Mouse (Mus musculus): ENCODE results near the gene Nhp2. TPM values are rescaled to one million over a fixed set of nuclear protein-coding genes. Genes with fewer than 3 reads are reported as not detected.

Nhp2 gene
- polyA plus RNA-seq (2012; rRNA removed): 55.5 and 66.5 TPM in 2 replicates

GRCm38 (mm10) chr11:51619409-51620060 lies at the start of gene Nhp2:
Nhp2 (plus strand) TSS chr11:51619735.
- DNase-seq (ENCODE audit: low read depth): peak; percentile 98

GRCm38 (mm10) chr11:51576454-51576853 lies 43.1 kb upstream of the Nhp2 start:
- no peak for DNase-seq (ENCODE audit: low read depth)

GRCm38 (mm10) chr11:51577587-51577986 lies 41.9 kb upstream of the Nhp2 start:
- DNase-seq (ENCODE audit: low read depth): no peak

DNA sequence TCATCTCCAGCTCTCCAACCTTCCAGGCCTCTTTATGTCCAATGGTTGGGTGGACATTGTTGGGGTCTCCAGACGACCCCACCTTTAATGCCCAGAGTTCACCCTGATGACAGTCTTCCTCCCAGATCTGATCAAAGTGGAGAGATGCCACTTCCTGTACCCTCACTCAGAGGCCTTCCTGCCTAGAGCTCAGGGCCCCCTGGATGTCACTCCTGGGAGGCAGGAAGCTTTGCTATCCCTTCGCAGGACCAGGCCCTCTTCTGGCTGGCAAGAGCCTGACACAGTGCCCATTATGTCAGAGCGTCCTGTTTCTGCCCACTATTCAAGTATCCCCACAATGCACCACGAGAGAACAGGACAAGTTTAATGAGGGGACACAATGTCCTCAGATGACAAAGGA lies 40.5 kb upstream of the Nhp2 start:
- no peak for DNase-seq (ENCODE audit: low read depth)

DNA sequence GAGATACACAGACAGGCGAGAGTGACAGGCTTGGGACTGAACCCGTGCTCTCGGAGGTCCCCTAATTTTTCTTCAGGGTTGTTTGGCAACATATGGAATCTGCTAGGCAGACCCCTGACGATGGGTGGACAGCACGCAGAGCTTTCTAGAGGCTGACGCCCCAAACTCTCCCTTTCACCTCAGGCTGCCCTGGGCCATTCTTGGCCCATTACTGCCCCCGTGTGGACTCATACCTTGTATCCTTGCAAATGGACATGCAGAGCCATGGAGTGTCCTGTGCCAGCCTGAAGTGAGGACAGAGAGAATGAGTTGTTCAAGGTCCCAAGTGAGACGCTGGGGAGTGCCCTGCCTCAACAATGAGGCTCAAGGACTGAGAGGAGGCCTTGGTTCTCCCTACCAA lies 36.8 kb upstream of the Nhp2 start:
- DNase-seq (ENCODE audit: low read depth): no peak

GRCm38 (mm10) chr11:51584057-51584430 lies 35.5 kb upstream of the Nhp2 start:
- DNase-seq (ENCODE audit: low read depth): peak; percentile 72

- DNase-seq (ENCODE audit: low read depth): peak; percentile 86
Observed at GRCm38 (mm10) chr11:51584431-51585248, 34.9 kb upstream of the Nhp2 start, which contains the start of gene Phykpl. Phykpl (plus strand) TSS chr11:51584757.

GRCm38 (mm10) chr11:51585608-51586252 lies 33.8 kb upstream of the Nhp2 start:
- DNase-seq (ENCODE audit: low read depth): no peak

DNA sequence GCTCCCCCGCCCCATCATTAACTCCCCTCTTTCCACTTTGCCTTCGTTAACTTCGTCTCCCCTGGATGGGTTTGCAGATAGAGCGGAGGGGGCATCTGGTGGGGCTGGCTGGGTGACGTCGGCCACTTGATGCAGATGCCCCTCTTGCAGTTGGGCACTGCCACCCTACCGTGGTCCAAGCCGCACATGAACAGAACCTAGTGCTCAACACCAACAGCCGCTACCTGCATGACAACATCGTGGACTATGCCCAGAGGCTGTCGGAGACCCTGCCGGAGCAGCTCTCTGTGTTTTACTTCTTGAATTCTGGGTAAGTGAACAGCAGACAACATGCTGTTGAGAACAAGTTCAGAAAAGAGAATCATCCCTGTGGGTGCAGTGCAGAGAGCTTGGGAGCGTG lies 33.1 kb upstream of the Nhp2 start:
- DNase-seq (ENCODE audit: low read depth): no peak

DNA sequence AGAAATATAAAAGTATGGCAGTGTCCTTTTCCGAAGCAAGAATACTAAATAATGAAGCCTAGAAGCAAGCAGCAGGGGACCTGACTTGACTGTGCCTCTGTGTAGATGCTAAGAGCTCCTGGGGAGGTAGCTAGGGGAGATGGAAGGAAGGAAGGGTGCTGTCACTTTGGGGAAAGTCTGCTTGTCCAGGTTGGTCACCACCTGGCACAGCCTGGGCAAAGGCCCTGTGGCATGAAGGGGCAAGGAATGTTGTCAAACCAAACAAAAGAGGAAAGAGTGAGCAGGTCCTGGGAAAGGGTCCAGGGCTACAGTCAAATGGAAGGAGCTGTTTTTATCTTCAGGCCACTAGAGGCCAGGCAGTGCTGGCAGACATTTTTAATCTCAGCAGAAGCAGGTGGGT lies 32.5 kb upstream of the Nhp2 start:
- no peak for DNase-seq (ENCODE audit: low read depth)

DNA sequence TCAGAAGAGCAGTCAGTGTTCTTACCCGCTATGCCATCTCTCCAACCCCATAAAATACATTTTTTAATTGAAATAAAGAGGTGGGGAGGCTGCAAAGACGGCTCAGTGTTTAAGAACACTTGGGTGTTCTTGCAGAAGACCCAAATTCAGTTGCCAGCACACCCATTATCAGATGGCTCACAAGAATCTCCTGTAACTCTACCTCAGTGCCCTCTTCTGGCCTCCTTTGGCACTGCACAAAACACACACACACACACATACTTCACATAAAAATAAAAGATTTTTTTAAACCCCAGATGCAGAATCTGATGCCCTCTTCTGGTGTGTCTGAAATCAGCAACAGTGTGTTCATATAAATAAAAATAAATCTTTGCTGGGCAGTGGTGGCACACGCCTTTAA lies 30.7 kb upstream of the Nhp2 start:
- no peak for DNase-seq (ENCODE audit: low read depth)

- DNase-seq (ENCODE audit: low read depth): no peak
Observed at GRCm38 (mm10) chr11:51590002-51590401, 29.5 kb upstream of the Nhp2 start.

- no peak for DNase-seq (ENCODE audit: low read depth)
Observed at GRCm38 (mm10) chr11:51591168-51591567, 28.4 kb upstream of the Nhp2 start.

DNA sequence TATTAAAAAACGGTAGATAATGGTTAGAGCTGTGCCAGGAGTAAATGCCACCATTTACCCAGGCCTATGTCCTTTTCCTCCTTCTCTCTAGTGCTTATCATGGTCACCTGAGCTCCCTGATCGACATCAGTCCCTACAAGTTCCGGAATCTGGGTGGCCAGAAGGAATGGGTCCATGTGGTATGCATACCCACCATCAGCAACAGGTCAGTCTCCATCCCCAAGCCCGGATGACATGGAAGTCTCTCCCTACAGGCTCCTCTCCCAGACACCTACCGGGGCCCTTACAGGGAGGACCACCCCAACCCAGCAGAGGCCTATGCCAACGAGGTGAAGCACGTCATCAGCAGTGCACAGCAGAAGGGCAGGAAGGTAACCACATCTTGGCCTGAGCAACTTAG lies 27.6 kb upstream of the Nhp2 start:
- DNase-seq (ENCODE audit: low read depth): no peak

DNA sequence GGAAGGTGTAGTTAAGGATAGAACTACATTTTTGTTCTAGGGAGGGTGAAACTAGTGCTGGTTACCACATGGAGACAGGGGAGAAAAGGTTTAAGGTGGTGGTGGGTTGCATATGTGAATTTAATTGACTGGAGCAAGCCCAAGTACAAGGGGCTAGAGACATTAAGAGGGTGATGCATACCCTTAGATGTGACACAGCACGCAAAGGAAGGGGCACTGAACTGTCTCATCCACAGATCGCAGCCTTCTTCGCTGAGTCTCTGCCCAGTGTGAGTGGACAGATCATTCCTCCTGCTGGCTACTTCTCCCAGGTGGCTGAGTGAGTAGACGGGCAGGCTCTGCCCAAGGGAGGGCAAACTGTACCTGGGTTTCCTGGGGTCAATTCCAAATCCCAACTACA lies 26.2 kb upstream of the Nhp2 start:
- DNase-seq (ENCODE audit: low read depth): no peak

DNA sequence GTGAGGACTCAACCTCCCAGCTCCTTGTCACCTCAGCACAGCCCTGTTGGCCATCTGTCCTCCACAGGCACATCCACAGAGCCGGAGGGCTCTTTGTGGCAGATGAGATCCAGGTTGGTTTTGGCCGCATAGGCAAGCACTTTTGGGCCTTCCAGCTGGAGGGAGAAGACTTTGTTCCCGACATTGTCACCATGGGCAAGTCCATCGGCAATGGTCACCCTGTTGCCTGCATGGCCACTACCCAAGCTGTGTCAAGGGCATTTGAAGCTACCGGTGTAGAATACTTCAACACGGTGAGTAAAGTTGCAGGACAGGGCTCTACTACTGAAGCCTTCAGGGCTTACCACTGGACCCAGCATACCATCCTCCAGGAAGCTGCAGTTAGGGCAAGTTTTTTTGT lies 25.7 kb upstream of the Nhp2 start:
- no peak for DNase-seq (ENCODE audit: low read depth)

DNA sequence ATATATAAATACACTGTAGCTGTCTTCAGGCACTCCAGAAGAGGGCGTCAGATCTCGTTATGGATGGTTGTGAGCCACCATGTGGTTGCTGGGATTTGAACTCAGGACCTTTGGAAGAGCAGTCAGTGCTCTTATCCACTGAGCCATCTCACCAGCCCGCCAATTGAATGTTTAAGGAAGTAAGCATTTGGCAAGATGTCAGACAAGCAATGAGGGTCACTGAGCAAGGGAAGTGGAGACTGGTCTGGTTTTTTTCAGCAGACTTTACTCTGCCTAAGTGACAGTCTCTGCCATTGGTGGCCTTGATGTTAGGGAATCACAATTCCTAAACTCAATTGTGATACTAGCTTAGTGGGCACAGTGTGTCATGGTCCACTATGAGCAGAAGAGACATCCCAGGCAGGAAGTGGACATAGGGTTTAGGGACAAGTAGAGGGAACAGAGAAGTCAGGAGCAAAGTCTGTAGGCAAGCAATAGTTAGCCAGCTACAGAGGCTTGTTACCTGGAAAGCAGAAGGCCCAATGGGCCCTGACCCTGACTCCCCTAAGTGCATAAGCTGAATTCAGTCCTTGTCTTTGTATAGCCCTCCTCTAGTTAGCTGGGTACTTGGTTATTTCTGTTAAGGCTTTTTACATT lies 24.7 kb upstream of the Nhp2 start:
- no peak for DNase-seq (ENCODE audit: low read depth)

DNA sequence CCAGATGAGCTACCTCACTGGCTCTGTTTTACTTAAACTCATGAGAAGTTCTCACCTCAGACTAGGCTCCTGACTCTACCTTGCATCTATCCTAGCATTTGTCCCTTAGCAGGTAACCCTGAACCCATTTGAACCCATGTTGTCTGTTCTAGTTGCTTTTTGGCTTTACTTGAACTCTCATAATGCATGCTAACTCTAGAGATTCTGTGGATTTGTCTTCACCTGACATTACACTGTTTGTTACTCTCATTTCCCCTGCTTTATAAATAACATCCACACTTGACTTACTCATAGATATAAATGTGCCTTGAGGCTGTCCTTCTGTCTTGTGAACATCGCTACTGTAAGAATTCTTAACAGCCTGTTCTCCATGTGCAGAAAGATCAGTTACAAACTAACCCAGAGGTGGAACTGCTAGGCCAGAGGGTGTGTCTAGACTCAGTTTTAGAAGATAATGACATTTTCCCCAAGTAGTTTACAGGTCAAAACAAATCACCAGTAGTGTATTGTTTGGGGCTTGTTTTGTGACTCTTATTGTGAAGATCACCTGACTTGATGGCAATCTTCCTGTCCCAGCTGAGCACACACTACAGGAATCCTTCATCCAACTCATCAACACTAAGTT lies 24.0 kb upstream of the Nhp2 start:
- no peak for DNase-seq (ENCODE audit: low read depth)

- no peak for DNase-seq (ENCODE audit: low read depth)
Observed at GRCm38 (mm10) chr11:51597553-51597952, 22.0 kb upstream of the Nhp2 start.

DNA sequence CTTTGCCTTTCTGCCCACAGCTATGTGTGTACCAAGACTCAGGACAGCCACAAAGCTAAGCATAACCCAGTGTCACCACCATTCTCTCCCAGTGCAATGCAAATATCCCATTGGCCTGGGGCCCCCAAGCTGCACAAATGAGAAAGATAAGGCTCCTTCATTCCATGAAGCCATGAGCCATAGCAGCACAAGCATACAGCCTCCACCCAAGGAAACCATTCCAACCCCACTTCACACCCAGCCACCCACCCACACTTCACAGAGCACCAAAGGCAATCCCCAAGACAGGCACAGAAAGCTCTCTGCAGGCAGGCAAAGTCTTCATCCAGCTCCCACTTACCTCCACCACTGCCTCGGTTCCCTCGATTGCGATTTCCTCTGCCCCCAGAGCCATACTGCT lies 17.3 kb upstream of the Nhp2 start:
- DNase-seq (ENCODE audit: low read depth): no peak

- DNase-seq (ENCODE audit: low read depth): no peak
Observed at GRCm38 (mm10) chr11:51605602-51606446, 13.7 kb upstream of the Nhp2 start.
